Mouse (Mus musculus) kidney, postnatal 0 days (tissue): Measurements from ENCODE around the gene Thrb. TPM values are rescaled to one million over a fixed set of nuclear protein-coding genes. Genes with fewer than 3 reads are reported as not detected.

Experiments
- ATAC-seq: fragments of 200-750 bp; cut with Nextera tagmentation; replicated peaks from 2 replicates; pipeline ENCODE4 v1.8.0; 2017; ENCODE audit warnings: low read depth, moderate number of reproducible peaks, moderate TSS enrichment, moderate library complexity; ENCODE audit not compliant: low FRiP score
- DNase-seq: peaks from one replicate; pipeline ENCODE4 v3.0.0-alpha.2; 2016; ENCODE audit warnings: low spot score
- H3K27ac ChIP-seq: fragments of 300-500 bp; sonication (generic); 2 replicates; pipeline ENCODE4 v1.5.1; 2014; ENCODE audit warnings: mild to moderate bottlenecking
- H3K27me3 ChIP-seq: fragments of 300-500 bp; sonication (generic); 2 replicates; pipeline ENCODE4 v1.6.1; 2014; ENCODE audit warnings: low read length, mixed read lengths; ENCODE audit not compliant: insufficient read depth
- H3K36me3 ChIP-seq: fragments of 300-500 bp; sonication (generic); 2 replicates; pipeline ENCODE4 v1.6.1; 2014; ENCODE audit warnings: low read length, mixed read lengths; ENCODE audit not compliant: insufficient read depth
- H3K4me1 ChIP-seq: fragments of 300-500 bp; sonication (generic); replicated peaks from 2 replicates; pipeline ENCODE4 v1.6.1; 2014; ENCODE audit warnings: antibody characterized with exemption, low read length, mixed read lengths; ENCODE audit not compliant: insufficient read depth
- H3K4me2 ChIP-seq: fragments of 300-500 bp; sonication (generic); 2 replicates; pipeline ENCODE4 v1.6.1; 2014; ENCODE audit warnings: mild to moderate bottlenecking, low read length, moderate library complexity, mixed read lengths
- H3K4me3 ChIP-seq: fragments of 300-500 bp; sonication (generic); replicated peaks from 2 replicates; pipeline ENCODE4 v1.5.1; 2014; ENCODE audit warnings: low read depth, low read length
- H3K9ac ChIP-seq: fragments of 300-500 bp; sonication (generic); 2 replicates; pipeline ENCODE4 v1.6.1; 2014; ENCODE audit warnings: low read depth, low read length
- H3K9me3 ChIP-seq: fragments of 300-500 bp; sonication (generic); replicated peaks from 2 replicates; pipeline ENCODE4 v1.6.1; 2016; ENCODE audit warnings: low read length, inconsistent platforms, mixed read lengths
- CTCF ChIP-seq: IDR thresholded peaks from 2 replicates; pipeline ENCODE4 v1.5.1; 2016; ENCODE audit warnings: antibody characterized with exemption, low read depth, mild to moderate bottlenecking, moderate library complexity
- WGBS: fragments of 180-500 bp; shearing (Covaris S2); extraction: QIAGEN DNeasy Blood & Tissue Kit; methylation state at CpG from one replicate; pipeline ENCODE4 v1.1.7; 2014; 5-methylcytosine and 5-hydroxymethylcytosine counted together
- polyA plus RNA-seq: library from polyadenylated mRNA; unstranded; fragments of >200 nt; fragmentation: Nextera tagmentation; extraction: Ambion mirVana; gene quantifications from 2 replicates; pipeline ENCODE4 v1.2.1, GENCODE M21; 2015

The Thrb gene
- polyA plus RNA-seq, 1 experiment from 2014 or later: 2.9 TPM

DNA sequence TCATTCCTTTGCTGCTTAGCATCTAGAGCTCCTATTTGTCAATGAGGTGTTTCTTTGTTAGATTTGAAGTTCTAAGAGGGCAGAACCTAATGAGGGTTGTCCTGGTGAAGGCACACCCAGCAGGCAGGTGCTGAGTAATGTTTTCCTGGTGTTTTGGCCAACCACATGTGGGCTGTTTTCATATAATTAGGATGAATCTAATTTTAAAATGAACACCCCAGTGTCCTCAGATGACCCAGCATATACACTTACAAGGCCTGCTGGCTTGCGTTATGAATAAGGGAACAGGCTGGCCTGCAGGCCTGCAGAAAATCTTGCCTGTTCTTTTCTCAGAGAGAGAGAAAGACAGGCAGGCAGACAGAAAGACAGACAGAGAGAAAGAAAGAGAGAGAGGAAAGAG is 14.3 kb downstream of the Thrb start:
- no peak for TF ChIP-seq CTCF
- H3K9me3 ChIP-seq: no peaks in the 10 kb centered on the region
- no peak overlapping the region for H3K4me2 ChIP-seq
- no peaks in the 10 kb centered on the region for H3K27me3 ChIP-seq
- H3K36me3 ChIP-seq: no peaks in the 10 kb centered on the region
- H3K4me3 ChIP-seq: no peak overlapping the region
- no peak overlapping the region for H3K27ac ChIP-seq
- H3K9ac ChIP-seq: no peak overlapping the region
- 90% methylated on average over 1 of the region's 1 CpGs for WGBS
- no peaks in the 10 kb centered on the region for H3K4me1 ChIP-seq
- no peak for DNase-seq
- no peak for ATAC-seq

GRCm38 (mm10) chr14:17675214-17675613 is 15.2 kb downstream of the Thrb start:
- TF ChIP-seq CTCF: no peak
- Histone ChIP-seq H3K27me3 (no peaks in the 10 kb centered on the region), H3K27ac (no peak overlapping the region), H3K36me3 (no peaks in the 10 kb centered on the region), H3K4me2 (no peak overlapping the region), H3K4me1 (no peaks in the 10 kb centered on the region), H3K4me3 (no peak overlapping the region), H3K9me3 (no peaks in the 10 kb centered on the region), H3K9ac (no peak overlapping the region)
- ATAC-seq (no peak), DNase-seq (no peak)
- WGBS: 94% methylated on average over 3 of the region's 3 CpGs

GRCm38 (mm10) chr14:17681479-17681878 is 21.4 kb downstream of the Thrb start:
- H3K4me2 ChIP-seq: no peak overlapping the region
- H3K9ac ChIP-seq: no peak overlapping the region
- ATAC-seq: no peak
- H3K9me3 ChIP-seq: no peaks in the 10 kb centered on the region
- no peaks in the 10 kb centered on the region for H3K27me3 ChIP-seq
- no peaks in the 10 kb centered on the region for H3K4me1 ChIP-seq
- DNase-seq: no peak
- no peak for TF ChIP-seq CTCF
- H3K27ac ChIP-seq: no peak overlapping the region
- no peak overlapping the region for H3K4me3 ChIP-seq
- no peaks in the 10 kb centered on the region for H3K36me3 ChIP-seq

DNA sequence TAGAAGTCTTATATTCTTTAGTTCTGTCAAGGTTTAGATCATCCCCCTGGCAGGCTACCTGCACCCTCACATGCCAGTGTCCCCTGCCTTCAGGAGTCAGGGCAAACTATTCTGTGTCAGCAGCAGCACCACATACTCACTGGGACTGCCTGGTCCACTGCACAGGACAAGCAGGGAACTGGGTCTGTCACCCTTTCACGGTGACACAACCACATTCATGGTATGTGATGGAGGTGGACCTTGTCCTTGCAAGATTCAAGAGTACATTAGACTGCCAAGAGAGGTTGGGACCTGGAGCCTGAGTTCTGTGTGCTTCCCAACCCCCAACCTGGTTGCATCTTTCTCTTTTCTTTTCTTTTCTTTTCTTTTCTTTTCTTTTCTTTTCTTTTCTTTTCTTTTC is 24.8 kb downstream of the Thrb start:
- DNase-seq: no peak
- H3K9ac ChIP-seq: no peak overlapping the region
- no peak overlapping the region for H3K4me3 ChIP-seq
- H3K27ac ChIP-seq: no peak overlapping the region
- 57% methylated on average over 1 of the region's 1 CpGs for WGBS
- no peak for TF ChIP-seq CTCF
- H3K9me3 ChIP-seq: no peaks in the 10 kb centered on the region
- H3K27me3 ChIP-seq: no peaks in the 10 kb centered on the region
- H3K4me2 ChIP-seq: no peak overlapping the region
- H3K36me3 ChIP-seq: no peaks in the 10 kb centered on the region
- no peak; the same call in 1 of the 2 replicates for ATAC-seq
- no peaks in the 10 kb centered on the region for H3K4me1 ChIP-seq

- ATAC-seq (no peak), DNase-seq (no peak)
- Histone ChIP-seq H3K36me3 (no peaks in the 10 kb centered on the region), H3K9ac (no peak overlapping the region), H3K27me3 (no peaks in the 10 kb centered on the region), H3K4me3 (no peak overlapping the region), H3K27ac (no peak overlapping the region), H3K9me3 (no peaks in the 10 kb centered on the region), H3K4me2 (no peak overlapping the region), H3K4me1 (no peaks in the 10 kb centered on the region)
- TF ChIP-seq CTCF: no peak
- 84% methylated on average over 3 of the region's 3 CpGs for WGBS
Observed at GRCm38 (mm10) chr14:17685491-17685890, 25.4 kb downstream of the Thrb start.

DNA sequence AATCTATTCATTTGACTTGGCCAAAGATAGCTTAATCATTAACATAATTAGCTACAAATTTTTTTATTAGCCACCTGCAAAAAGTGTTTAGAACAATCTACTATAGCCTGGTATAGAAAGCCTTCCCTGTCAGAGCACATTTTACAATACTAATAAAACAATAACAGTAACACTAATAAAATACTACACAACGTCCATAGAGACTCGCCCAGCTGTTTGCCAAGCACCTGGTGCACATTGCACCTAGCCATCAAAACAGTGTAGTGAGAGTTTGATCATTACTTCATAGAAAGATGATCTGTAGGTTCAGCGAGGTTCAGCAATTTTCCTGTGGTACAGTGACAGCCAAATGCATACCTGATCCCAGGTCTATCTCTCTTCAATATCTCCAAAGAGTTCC is 26.9 kb downstream of the Thrb start:
- no peaks in the 10 kb centered on the region for H3K9me3 ChIP-seq
- no peak for TF ChIP-seq CTCF
- no peak overlapping the region for H3K27ac ChIP-seq
- H3K9ac ChIP-seq: no peak overlapping the region
- H3K4me3 ChIP-seq: no peak overlapping the region
- DNase-seq (no peak), ATAC-seq (no peak)
- no peaks in the 10 kb centered on the region for H3K36me3 ChIP-seq
- no peaks in the 10 kb centered on the region for H3K4me1 ChIP-seq
- 73% methylated on average over 3 of the region's 3 CpGs for WGBS
- H3K4me2 ChIP-seq: no peak overlapping the region
- H3K27me3 ChIP-seq: no peaks in the 10 kb centered on the region

GRCm38 (mm10) chr14:17691246-17691645 is 31.2 kb downstream of the Thrb start:
- Histone ChIP-seq H3K9me3 (no peaks in the 10 kb centered on the region), H3K9ac (no peak overlapping the region), H3K27ac (no peak overlapping the region), H3K4me3 (no peak overlapping the region), H3K4me2 (no peak overlapping the region), H3K4me1 (no peaks in the 10 kb centered on the region), H3K36me3 (no peaks in the 10 kb centered on the region), H3K27me3 (no peaks in the 10 kb centered on the region)
- TF ChIP-seq CTCF: no peak
- DNase-seq (no peak), ATAC-seq (no peak)
- WGBS: 59% methylated on average over 1 of the region's 1 CpGs
